Mouse (Mus musculus) forebrain, postnatal 0 days (tissue): ENCODE results near the gene B4galt4. TPM values are rescaled to one million over a fixed set of nuclear protein-coding genes. Genes with fewer than 3 reads are reported as not detected.

Experiments
- ATAC-seq: fragments of 200-750 bp; cut with Nextera tagmentation; 2 replicates; pipeline ENCODE4 v1.8.0; 2017; ENCODE audit warnings: mild to moderate bottlenecking, moderate library complexity
- DNase-seq: peaks from one replicate; pipeline ENCODE4 v3.0.0-alpha.2; 2015
- H3K27ac ChIP-seq: fragments of 300-500 bp; sonication (generic); 2 replicates; pipeline ENCODE4 v1.5.1; 2014; ENCODE audit warnings: low read depth, mild to moderate bottlenecking, antibody characterized with exemption, low read length, moderate library complexity, mixed read lengths
- H3K27me3 ChIP-seq: fragments of 300-500 bp; sonication (generic); 2 replicates; pipeline ENCODE4 v1.6.1; 2014; ENCODE audit warnings: mild to moderate bottlenecking, low read length, mixed read lengths; ENCODE audit not compliant: insufficient read depth
- H3K36me3 ChIP-seq: fragments of 300-500 bp; sonication (generic); 2 replicates; pipeline ENCODE4 v1.6.1; 2014; ENCODE audit warnings: mild to moderate bottlenecking, moderate library complexity; ENCODE audit not compliant: insufficient read depth
- H3K4me1 ChIP-seq: fragments of 300-500 bp; sonication (generic); 2 replicates; pipeline ENCODE4 v1.6.1; 2014; ENCODE audit warnings: antibody characterized with exemption; ENCODE audit not compliant: insufficient read depth
- H3K4me2 ChIP-seq: fragments of 300-500 bp; sonication (generic); 2 replicates; pipeline ENCODE4 v1.6.1; 2014; ENCODE audit warnings: low read depth, mild to moderate bottlenecking, moderate library complexity
- H3K4me3 ChIP-seq: fragments of 300-500 bp; sonication (generic); 2 replicates; pipeline ENCODE4 v1.5.1; 2014; ENCODE audit warnings: low read depth, low read length, mixed read lengths
- H3K9ac ChIP-seq: fragments of 300-500 bp; sonication (generic); 2 replicates; pipeline ENCODE4 v1.6.1; 2014; ENCODE audit warnings: mild to moderate bottlenecking
- H3K9me3 ChIP-seq: fragments of 300-500 bp; sonication (generic); 2 replicates; pipeline ENCODE4 v1.6.1; 2016; ENCODE audit warnings: low read length
- CTCF ChIP-seq: sonication (generic); IDR thresholded peaks from 2 replicates; pipeline ENCODE4 v1.5.1; 2016; ENCODE audit warnings: antibody characterized with exemption, control low read depth, low read depth
- WGBS: fragments of 180-500 bp; shearing (Covaris S2); extraction: QIAGEN DNeasy Blood & Tissue Kit; methylation state at CpG from one replicate; pipeline ENCODE4 v1.1.7; 2014; 5-methylcytosine and 5-hydroxymethylcytosine counted together
- polyA plus RNA-seq: library from polyadenylated mRNA; unstranded; fragments of >200 nt; fragmentation: Nextera tagmentation; extraction: Ambion mirVana; gene quantifications from 2 replicates; pipeline ENCODE4 v1.2.1, GENCODE M21; 2015
- total RNA-seq: library from RNA; depleted of rRNA; stranded (reverse); fragments of >200 nt; gene quantifications from 2 replicates; pipeline ENCODE4 v1.2.3, GENCODE M21; 2014

B4galt4 gene
- total and polyA plus RNA-seq, 2 experiments from 2014 or later = 25.0 to 27.3 TPM

- no peak for DNase-seq
- 77% methylated on average over 2 of the region's 2 CpGs for WGBS
Measured at GRCm38 (mm10) chr16:38781946-38782345, 39.9 kb downstream of the B4galt4 start.

GRCm38 (mm10) chr16:38782524-38783067 is 40.5 kb downstream of the B4galt4 start:
- Histone ChIP-seq H3K4me2 (no peak overlapping the region), H3K9me3 (no peaks in the 10 kb centered on the region), H3K27me3 (no peaks in the 10 kb centered on the region), H3K36me3 (no peaks in the 10 kb centered on the region), H3K27ac (no peak overlapping the region), H3K4me3 (no peak overlapping the region), H3K4me1 (no peaks in the 10 kb centered on the region), H3K9ac (no peak overlapping the region)
- no peak for TF ChIP-seq CTCF
- ATAC-seq (peak; percentile 53; the same call in 1 of the 2 replicates), DNase-seq (peak; percentile 9)
- 70% methylated on average over 2 of the region's 2 CpGs for WGBS

More at GRCm38 (mm10) chr16:38781946-38782345, 39.9 kb downstream of the B4galt4 start:
- Histone ChIP-seq H3K4me1 (no peaks in the 10 kb centered on the region), H3K36me3 (no peaks in the 10 kb centered on the region), H3K27ac (no peak overlapping the region), H3K9me3 (no peaks in the 10 kb centered on the region), H3K27me3 (no peaks in the 10 kb centered on the region), H3K9ac (no peak overlapping the region), H3K4me3 (no peak overlapping the region), H3K4me2 (no peak overlapping the region)
- no peak for ATAC-seq
- TF ChIP-seq CTCF = no peak

- 91% methylated on average over 7 of the region's 7 CpGs for WGBS
- no peak for TF ChIP-seq CTCF
- Histone ChIP-seq H3K27ac (no peak overlapping the region), H3K9ac (no peak overlapping the region), H3K9me3 (no peaks in the 10 kb centered on the region), H3K4me2 (no peak overlapping the region), H3K4me1 (no peaks in the 10 kb centered on the region), H3K4me3 (no peak overlapping the region), H3K27me3 (no peaks in the 10 kb centered on the region), H3K36me3 (no peaks in the 10 kb centered on the region)
- DNase-seq (no peak), ATAC-seq (no peak)
Measured at GRCm38 (mm10) chr16:38785301-38785700, 43.2 kb downstream of the B4galt4 start.

- Histone ChIP-seq H3K9me3 (no peaks in the 10 kb centered on the region), H3K36me3 (no peaks in the 10 kb centered on the region), H3K27ac (no peak overlapping the region), H3K4me3 (no peak overlapping the region), H3K4me1 (no peaks in the 10 kb centered on the region), H3K27me3 (no peaks in the 10 kb centered on the region), H3K9ac (no peak overlapping the region), H3K4me2 (no peak overlapping the region)
- TF ChIP-seq CTCF = no peak
- WGBS = 80% methylated on average over 2 of the region's 2 CpGs
- ATAC-seq (no peak), DNase-seq (no peak)
Measured at GRCm38 (mm10) chr16:38789016-38789415, 47.0 kb downstream of the B4galt4 start.

GRCm38 (mm10) chr16:38789966-38790365 is 47.9 kb downstream of the B4galt4 start:
- no peaks in the 10 kb centered on the region for H3K36me3 ChIP-seq
- no peak overlapping the region for H3K9ac ChIP-seq
- WGBS = 85% methylated on average over 3 of the region's 3 CpGs
- H3K4me2 ChIP-seq = no peak overlapping the region
- DNase-seq = no peak
- H3K9me3 ChIP-seq = no peaks in the 10 kb centered on the region
- TF ChIP-seq CTCF = no peak
- H3K27me3 ChIP-seq = no peaks in the 10 kb centered on the region
- ATAC-seq = no peak
- H3K4me3 ChIP-seq = no peak overlapping the region
- no peaks in the 10 kb centered on the region for H3K4me1 ChIP-seq
- H3K27ac ChIP-seq = no peak overlapping the region

GRCm38 (mm10) chr16:38793120-38793519 is 51.1 kb downstream of the B4galt4 start:
- WGBS = 82% methylated on average over 6 of the region's 6 CpGs
- Histone ChIP-seq H3K9me3 (no peaks in the 10 kb centered on the region), H3K27me3 (no peaks in the 10 kb centered on the region), H3K4me3 (no peak overlapping the region), H3K27ac (no peak overlapping the region), H3K4me2 (no peak overlapping the region), H3K9ac (no peak overlapping the region), H3K36me3 (no peaks in the 10 kb centered on the region), H3K4me1 (no peaks in the 10 kb centered on the region)
- no peak for TF ChIP-seq CTCF
- DNase-seq (no peak), ATAC-seq (no peak)

- no peak overlapping the region for H3K27ac ChIP-seq
- no peak for TF ChIP-seq CTCF
- H3K9ac ChIP-seq = no peak overlapping the region
- DNase-seq = no peak
- H3K4me1 ChIP-seq = no peaks in the 10 kb centered on the region
- 92% methylated on average over 3 of the region's 3 CpGs for WGBS
- no peak overlapping the region for H3K4me3 ChIP-seq
- H3K9me3 ChIP-seq = no peaks in the 10 kb centered on the region
- ATAC-seq = no peak
- no peak overlapping the region for H3K4me2 ChIP-seq
- H3K36me3 ChIP-seq = no peaks in the 10 kb centered on the region
- no peaks in the 10 kb centered on the region for H3K27me3 ChIP-seq
Measured at GRCm38 (mm10) chr16:38798957-38799450, 56.9 kb downstream of the B4galt4 start.
